Mouse (Mus musculus) megakaryocyte, embryonic 14.5 days (primary cell): ENCODE results near the gene Abhd11. TPM values are rescaled to one million over a fixed set of nuclear protein-coding genes. Genes with fewer than 3 reads are reported as not detected.

Experiments used
- H3K27me3 ChIP-seq: replicated peaks from 2 replicates; pipeline ENCODE3; 2012; ENCODE audit warnings: inconsistent platforms
- H3K36me3 ChIP-seq: replicated peaks from 2 replicates; pipeline ENCODE3; 2012; ENCODE audit warnings: low read length, inconsistent platforms, mixed read lengths
- H3K4me1 ChIP-seq: 2 replicates; pipeline ENCODE4 v1.6.1; 2012; ENCODE audit warnings: inconsistent platforms
- H3K4me3 ChIP-seq: replicated peaks from 2 replicates; pipeline ENCODE3; 2012; ENCODE audit warnings: moderate library complexity, mild to moderate bottlenecking, inconsistent platforms
- H3K9me3 ChIP-seq: 2 replicates; pipeline ENCODE4 v1.6.1; 2012; ENCODE audit warnings: inconsistent platforms
- FLI1 ChIP-seq: IDR thresholded peaks from 2 replicates; pipeline ENCODE4 v1.6.1; 2012; ENCODE audit warnings: low read length, inconsistent platforms, mixed read lengths
- GATA1 ChIP-seq: IDR thresholded peaks from 3 replicates; pipeline ENCODE4 v1.6.1; 2012; ENCODE audit warnings: mixed read lengths, low read length, inconsistent platforms, borderline replicate concordance
- polyA plus RNA-seq: library from polyadenylated mRNA; stranded (reverse); fragments of >175 nt; gene quantifications from 2 replicates; pipeline ENCODE4 v1.2.3, GENCODE M21; 2012; ENCODE audit warnings: low replicate concordance; ENCODE audit not compliant: insufficient read depth

The Abhd11 gene
- polyA plus RNA-seq, 1 experiment: 34.3 TPM

- Histone ChIP-seq H3K4me1 (peaks cover 42% of the 10 kb centered on the region), H3K36me3 (peaks cover 18% of the 10 kb centered on the region), H3K27me3 (peaks cover 12% of the 10 kb centered on the region), H3K9me3 (no peaks in the 10 kb centered on the region), H3K4me3 (peak overlapping the region; percentile 94)
- TF ChIP-seq GATA1 (no peak), FLI1 (no peak)
Measured at GRCm38 (mm10) chr5:135007802-135008571, 965 bp upstream of the Abhd11 start.

- Histone ChIP-seq H3K4me3 (peak overlapping the region; percentile 94), H3K9me3 (no peaks in the 10 kb centered on the region), H3K27me3 (peaks cover 10% of the 10 kb centered on the region), H3K36me3 (peaks cover 18% of the 10 kb centered on the region), H3K4me1 (peaks cover 44% of the 10 kb centered on the region)
- no peak for TF ChIP-seq FLI1
- no peak for TF ChIP-seq GATA1
Measured at GRCm38 (mm10) chr5:135009590-135010319, 803 bp downstream of the Abhd11 start.

GRCm38 (mm10) chr5:135010320-135010709 is 1.4 kb downstream of the Abhd11 start:
- Histone ChIP-seq H3K27me3 (peaks cover 5% of the 10 kb centered on the region), H3K4me1 (peaks cover 47% of the 10 kb centered on the region), H3K4me3 (peak overlapping the region; percentile 94), H3K9me3 (no peaks in the 10 kb centered on the region), H3K36me3 (peaks cover 18% of the 10 kb centered on the region)
- TF ChIP-seq GATA1 (no peak), FLI1 (no peak)

- Histone ChIP-seq H3K27me3 (peaks cover 1% of the 10 kb centered on the region), H3K4me1 (peaks cover 54% of the 10 kb centered on the region), H3K9me3 (no peaks in the 10 kb centered on the region), H3K4me3 (peak overlapping the region; percentile 94), H3K36me3 (peaks cover 18% of the 10 kb centered on the region)
- TF ChIP-seq FLI1: no peak
- TF ChIP-seq GATA1: no peak
Measured at GRCm38 (mm10) chr5:135010841-135011743, 2.1 kb downstream of the Abhd11 start.

- peak overlapping the region; percentile 1 for H3K4me3 ChIP-seq
- H3K27me3 ChIP-seq: no peaks in the 10 kb centered on the region
- TF ChIP-seq GATA1: no peak
- no peak for TF ChIP-seq FLI1
- peaks cover 18% of the 10 kb centered on the region for H3K36me3 ChIP-seq
- peaks cover 57% of the 10 kb centered on the region for H3K4me1 ChIP-seq
- H3K9me3 ChIP-seq: no peaks in the 10 kb centered on the region
Measured at GRCm38 (mm10) chr5:135011809-135012613, 3.1 kb downstream of the Abhd11 start.

GRCm38 (mm10) chr5:135012671-135013441 is 3.9 kb downstream of the Abhd11 start:
- Histone ChIP-seq H3K27me3 (peaks cover 2% of the 10 kb centered on the region), H3K4me3 (peak overlapping the region; percentile 18), H3K4me1 (peaks cover 55% of the 10 kb centered on the region), H3K36me3 (peaks cover 18% of the 10 kb centered on the region), H3K9me3 (no peaks in the 10 kb centered on the region)
- no peak for TF ChIP-seq GATA1
- no peak for TF ChIP-seq FLI1

GRCm38 (mm10) chr5:135015497-135015896 is 6.5 kb downstream of the Abhd11 start:
- Histone ChIP-seq H3K9me3 (peaks cover 4% of the 10 kb centered on the region), H3K4me3 (peak overlapping the region; percentile 19), H3K4me1 (peaks cover 56% of the 10 kb centered on the region), H3K36me3 (peaks cover 18% of the 10 kb centered on the region), H3K27me3 (peaks cover 6% of the 10 kb centered on the region)
- TF ChIP-seq FLI1 (no peak), GATA1 (no peak)

- TF ChIP-seq GATA1 (no peak), FLI1 (no peak)
- peaks cover 11% of the 10 kb centered on the region for H3K36me3 ChIP-seq
- no peak overlapping the region for H3K4me3 ChIP-seq
- H3K4me1 ChIP-seq: peaks cover 49% of the 10 kb centered on the region
- peaks cover 12% of the 10 kb centered on the region for H3K27me3 ChIP-seq
- peaks cover 12% of the 10 kb centered on the region for H3K9me3 ChIP-seq
Measured at GRCm38 (mm10) chr5:135016224-135016759, 7.3 kb downstream of the Abhd11 start.
